Mouse (Mus musculus) ovary, postnatal 10 days (tissue): ENCODE data around the gene Gabarap.

Experiments
- DNase-seq: peaks from one replicate; pipeline ENCODE4 v3.0.0; 2022; ENCODE audit warnings: low spot score

Gene Gabarap

DNA sequence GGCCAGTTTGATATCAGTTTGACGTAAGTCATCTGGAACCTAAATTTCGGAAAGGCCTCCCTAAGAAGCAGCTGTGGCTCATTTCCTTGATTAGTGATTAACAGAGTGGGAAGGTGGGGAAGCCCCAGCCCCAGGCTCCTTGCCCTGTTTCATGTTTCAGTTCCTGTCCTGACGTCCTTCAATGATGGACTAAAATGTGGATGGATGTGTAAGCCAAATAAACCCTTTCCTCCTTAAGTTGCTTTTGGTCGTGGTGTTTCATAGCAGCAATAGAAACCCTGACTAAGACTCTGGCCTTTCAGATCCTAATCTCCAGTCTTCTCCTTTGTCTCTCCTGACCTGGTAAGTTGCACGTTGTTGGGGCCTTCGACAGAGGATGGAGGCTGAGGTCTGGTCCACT is 20.7 kb upstream of the Gabarap start:
- no peak for DNase-seq

GRCm38 (mm10) chr11:69970775-69971174 is 20.2 kb upstream of the Gabarap start:
- DNase-seq, result no peak

- no peak for DNase-seq
Measured at GRCm38 (mm10) chr11:69974907-69975306, 16.0 kb upstream of the Gabarap start.

DNA sequence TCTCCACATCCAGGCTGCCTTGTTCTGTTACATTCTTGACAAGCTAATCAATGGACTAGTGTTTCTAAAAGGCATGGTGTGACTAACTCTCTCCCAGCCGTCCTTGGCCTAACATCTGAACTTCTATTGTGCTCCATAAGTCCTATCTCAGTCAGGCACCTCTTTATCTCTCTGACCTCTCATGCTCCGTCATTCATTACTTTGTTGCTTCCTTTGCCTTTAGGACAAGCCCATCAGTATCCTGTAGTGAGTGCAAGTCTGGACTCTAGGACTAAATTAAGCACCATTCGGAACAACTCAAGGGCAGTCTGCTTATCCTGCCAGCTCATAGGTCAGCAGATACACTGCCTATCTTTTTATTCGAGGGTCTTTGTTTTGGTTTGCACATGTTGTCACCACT is 14.7 kb upstream of the Gabarap start:
- no peak for DNase-seq

DNA sequence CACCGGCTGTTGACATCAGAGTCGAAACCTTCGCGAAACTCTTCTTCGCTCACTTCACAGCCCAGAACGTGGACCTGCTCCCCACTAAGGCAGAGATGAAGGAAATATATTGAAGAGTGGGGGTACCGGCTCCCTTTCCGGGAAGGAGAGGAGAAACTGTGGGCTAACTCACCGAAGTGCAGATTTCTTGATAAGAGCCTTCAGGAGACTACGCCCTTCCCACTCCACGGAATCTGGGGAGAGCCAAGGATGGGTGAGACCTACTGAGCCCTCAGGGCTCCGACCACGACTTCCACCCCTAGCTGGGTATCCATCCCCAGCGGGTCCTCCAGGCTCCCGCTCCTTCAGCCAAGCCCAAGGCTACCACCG is 11.1 kb upstream of the Gabarap start:
- no peak for DNase-seq

DNA sequence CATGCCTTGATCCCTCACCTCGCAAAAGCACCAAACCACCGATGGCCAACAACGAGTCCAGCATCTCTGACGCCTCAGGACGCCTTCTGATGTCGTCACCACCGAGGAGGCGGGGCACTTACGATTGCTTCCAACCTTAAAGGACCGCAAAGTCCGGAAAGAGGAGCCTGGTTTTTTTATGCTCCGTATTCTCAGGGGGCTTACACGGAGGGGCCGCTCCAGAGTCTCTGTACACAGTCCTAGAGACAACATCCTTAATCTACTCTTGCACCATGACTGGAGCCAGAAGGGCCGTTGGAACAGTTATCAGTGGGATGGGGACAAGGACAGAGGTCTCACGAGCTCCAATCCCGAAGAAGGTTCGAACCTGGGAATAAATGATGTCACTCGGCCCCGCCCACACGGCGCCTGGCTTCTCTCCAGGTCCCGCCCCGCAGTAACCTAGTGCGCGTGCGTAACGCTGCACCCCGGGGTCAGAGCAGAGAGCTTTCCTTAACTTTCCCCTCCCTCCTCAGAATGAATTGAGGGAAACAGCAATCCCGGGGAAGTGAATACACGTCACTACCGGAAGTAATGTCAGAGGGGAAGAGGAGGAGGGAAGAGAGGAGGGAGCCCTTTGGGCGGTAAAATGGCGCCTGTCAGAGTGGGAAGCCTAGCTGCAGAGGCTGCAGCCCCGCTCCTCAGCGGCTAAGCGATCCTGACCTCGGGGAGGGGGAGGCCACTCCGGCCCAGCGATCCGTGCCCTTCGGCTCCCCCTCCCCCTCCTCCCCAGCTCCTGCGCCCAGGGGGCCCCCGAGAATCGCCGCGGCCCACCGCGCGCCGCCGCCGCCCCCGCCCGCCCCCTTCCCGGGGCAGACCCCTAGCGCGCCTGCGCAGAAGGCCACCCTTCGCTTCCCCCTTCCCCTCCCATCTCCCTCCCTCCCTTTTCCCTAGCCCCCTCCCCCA is 10.5 kb upstream of the Gabarap start:
- DNase-seq, result peak; percentile 97

DNA sequence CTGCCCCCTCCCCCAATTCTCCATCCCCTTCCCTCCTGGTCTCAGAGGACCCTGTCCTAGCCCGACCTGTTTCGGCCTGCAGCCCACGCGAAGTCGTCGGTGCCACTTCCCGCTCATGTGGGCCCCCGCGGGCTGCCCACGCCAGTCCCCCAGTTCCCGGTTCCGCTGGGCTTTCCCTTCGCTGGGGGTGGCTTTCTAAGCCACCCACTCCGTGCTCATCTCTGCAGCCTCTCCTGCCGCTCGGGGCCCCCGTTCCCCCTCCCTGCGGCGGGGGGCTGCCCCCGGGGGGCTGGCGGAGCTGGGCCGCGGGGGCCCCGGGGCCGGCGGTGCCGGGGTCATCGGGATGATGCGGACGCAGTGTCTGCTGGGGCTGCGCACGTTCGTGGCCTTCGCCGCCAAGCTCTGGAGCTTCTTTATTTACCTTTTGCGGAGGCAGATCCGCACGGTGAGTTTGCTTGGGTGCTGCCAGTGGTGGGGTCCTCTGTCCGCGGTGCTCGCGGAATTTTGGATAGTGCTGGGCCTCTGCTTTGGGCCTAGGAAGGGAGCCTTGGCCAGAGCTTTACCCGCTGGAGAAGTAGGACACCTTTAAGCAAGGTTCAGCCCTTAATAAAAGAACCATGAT is 9.7 kb upstream of the Gabarap start, which contains the start of gene Ctdnep1:
Gene Ctdnep1, plus strand, starts transcription at position 16 of the 622 bp plus-strand sequence.
- DNase-seq, result no peak

- DNase-seq, result no peak
Measured at GRCm38 (mm10) chr11:69982225-69982624, 8.7 kb upstream of the Gabarap start, which contains the start of gene Elp5. Gene Elp5 (minus strand): TSS chr11:69982517.

GRCm38 (mm10) chr11:69982877-69983276 is 8.1 kb upstream of the Gabarap start:
- no peak for DNase-seq

GRCm38 (mm10) chr11:69983377-69983776 is 7.6 kb upstream of the Gabarap start:
- DNase-seq, result no peak

DNA sequence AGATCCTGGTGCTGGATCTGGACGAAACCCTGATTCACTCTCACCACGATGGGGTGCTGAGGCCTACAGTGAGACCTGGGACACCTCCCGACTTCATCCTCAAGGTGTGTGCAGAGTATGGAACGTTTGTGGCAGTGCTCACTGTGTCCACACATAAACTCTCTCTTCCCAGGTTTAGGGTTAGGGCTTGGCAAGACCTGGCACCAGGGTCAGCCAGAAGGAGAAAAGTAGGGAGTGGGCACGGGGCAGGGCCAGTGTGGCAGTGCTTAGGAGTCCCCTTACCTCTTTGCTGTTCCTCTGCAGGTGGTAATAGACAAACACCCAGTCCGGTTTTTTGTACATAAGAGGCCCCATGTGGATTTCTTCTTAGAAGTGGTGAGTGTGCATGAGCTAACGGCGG is 6.5 kb upstream of the Gabarap start:
- DNase-seq, result no peak

GRCm38 (mm10) chr11:69989949-69990348 is 994 bp upstream of the Gabarap start:
- no peak for DNase-seq

DNA sequence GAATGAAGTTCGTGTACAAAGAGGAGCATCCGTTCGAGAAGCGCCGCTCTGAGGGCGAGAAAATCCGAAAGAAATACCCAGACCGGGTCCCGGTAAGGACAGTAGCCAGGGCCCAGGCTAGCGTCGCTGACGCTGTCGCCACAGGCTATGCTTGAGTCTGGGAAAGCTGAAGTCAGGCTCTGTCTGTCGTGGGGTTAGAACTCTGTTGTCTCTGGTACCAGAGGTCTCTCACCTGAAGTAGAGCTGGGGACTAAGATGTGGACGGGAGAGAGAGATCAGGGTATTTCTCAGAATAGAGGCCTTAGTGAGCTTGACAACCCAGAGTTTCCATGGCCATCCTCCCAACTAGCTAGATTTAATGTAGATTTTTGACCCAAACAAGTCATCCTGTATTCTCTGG is 768 bp downstream of the Gabarap start:
- DNase-seq, result no peak

- DNase-seq, result no peak
Measured at GRCm38 (mm10) chr11:69992396-69992795, 1.5 kb downstream of the Gabarap start.

- DNase-seq, result no peak
Measured at GRCm38 (mm10) chr11:69992932-69993331, 2.0 kb downstream of the Gabarap start.

DNA sequence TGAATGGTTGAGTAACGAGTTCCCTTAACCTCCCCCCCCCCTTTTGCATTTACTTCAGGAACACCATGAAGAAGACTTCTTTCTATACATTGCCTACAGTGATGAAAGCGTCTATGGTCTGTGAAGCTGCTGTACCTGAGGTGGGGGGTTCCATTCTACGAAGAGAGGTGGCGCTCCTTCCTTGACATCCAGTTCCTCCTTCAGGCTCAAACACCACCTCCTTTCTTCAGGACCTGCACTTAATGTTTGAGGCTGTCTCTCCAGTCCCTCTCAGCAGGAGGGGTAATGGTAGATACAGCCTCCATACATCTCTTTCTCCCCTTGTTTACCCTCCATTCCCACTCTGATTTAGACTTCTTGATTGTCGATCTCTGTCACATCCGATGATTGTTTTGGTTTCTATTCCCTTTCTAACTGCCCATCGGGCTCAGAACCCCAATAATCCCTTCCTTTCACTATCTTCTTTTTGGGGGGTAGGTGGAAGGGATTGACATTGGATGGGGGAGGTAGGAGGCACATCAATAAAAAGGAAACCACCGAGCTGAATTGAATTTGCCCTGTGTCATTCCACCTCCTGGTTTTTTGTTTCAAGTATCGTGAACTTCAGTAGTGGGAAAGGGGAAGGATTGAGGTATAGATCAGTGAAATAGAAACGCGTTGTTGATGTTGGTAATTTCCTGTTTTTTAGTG is 3.6 kb downstream of the Gabarap start:
- no peak for DNase-seq

GRCm38 (mm10) chr11:69995391-69995960 is 4.5 kb downstream of the Gabarap start, which contains the start of gene Phf23:
Gene Phf23 (plus strand): TSS chr11:69995777.
- peak; percentile 85 for DNase-seq

- DNase-seq, result peak; percentile 41
Measured at GRCm38 (mm10) chr11:69996161-69997061, 5.5 kb downstream of the Gabarap start.

DNA sequence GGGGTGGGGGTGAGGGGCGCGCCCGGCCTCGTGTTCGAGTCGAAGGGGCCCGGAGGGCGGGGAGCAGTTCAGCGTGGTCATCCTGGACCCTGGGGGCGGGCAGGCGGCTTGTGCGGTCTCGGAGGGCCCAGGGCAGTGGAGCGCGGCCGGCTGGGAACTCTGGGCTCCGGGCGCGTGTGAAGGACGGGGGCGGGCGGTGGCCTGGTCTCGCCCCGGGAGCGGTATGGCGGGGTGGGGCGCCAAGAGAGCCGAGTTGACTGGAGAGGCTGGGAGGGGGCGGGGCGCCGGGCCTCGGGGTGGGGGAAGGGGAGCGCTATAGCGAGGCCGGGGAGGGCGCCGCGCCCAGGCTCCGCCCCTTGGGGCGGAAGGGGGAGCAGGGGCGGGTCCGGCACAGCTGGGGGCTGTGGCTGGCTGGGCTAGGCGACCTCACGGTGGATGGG is 6.1 kb downstream of the Gabarap start:
- DNase-seq, result peak; percentile 75

DNA sequence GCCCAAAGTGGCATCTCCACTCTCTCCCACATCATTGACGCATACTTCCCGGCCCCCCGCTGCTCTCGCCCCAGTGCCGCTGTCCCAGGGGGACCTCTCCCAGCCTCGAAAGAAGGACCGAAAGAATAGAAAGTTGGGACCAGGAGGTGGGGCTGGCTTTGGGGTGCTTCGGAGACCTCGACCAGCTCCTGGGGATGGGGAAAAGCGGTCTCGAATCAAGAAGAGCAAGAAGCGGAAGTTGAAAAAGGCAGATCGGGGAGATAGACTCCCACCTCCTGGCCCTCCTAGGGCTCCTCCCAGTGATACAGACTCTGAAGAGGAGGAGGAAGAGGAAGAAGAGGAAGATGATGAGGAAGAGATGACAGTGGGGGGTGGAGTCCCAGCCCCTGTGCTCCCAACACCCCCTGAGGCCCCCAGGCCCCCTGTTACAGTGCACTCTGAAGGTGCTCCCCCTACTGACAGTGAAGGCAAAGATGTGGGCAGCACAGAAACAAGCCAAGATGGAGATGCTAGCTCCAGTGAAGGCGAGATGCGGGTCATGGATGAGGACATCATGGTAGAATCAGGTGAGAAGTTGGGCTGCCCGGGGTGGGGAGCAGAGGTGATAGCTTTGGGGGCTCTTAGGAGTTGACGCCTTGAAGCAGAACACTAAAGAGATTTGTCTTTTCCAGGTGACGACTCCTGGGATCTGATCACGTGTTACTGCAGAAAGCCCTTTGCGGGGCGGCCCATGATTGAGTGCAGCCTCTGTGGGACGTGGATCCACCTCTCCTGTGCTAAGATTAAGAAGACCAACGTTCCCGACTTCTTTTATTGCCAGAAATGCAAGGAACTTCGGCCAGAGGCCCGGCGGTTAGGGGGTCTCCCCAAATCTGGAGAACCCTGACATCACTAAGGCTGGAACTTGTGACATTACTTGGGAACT is 7.9 kb downstream of the Gabarap start:
- no peak for DNase-seq
